Mouse (Mus musculus): ENCODE results near the gene Epb41l1.

Gene Epb41l1

DNA sequence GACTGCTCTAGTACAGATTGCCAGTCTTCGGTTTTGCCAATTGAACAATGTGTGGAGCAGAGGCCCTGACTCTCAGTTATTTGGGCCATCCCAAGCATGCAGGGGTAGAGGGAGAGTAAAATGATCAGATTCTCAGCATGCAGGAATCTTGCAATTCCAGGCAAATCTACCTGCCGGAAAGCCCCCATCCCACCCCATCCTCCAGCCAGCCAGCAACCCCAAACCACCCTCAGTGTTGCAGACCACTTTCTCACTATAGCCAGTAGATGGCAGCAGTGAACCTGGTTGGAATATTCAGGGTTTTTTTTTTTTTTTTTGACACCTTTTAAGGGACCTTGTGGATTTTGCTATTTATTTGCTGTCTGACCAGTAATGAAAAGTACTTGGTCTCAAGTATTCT, 109.0 kb downstream of the Epb41l1 start:
- peak; percentile 38 for DNase-seq (ENCODE audit: low read depth, low spot score)

DNA sequence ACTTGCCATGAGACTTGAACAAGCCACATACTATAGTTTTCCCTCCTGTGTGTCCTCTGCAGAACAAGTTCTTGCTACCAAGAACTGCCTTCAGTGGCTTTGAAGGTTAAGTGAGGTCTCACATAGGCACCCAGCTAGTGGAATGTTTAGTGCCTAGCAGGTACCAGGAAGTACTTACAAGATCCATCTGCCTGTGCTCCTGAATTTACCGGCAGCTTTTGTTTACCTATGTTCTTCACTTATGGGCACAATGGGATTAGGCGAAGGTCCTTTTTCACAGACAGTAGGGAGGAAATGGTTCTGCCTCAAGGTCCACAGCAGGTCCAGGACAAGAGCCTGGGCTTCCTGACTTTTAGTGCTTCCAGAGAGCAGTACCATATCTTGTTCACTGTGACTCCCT, 112.5 kb downstream of the Epb41l1 start:
- DNase-seq (ENCODE audit: low read depth, low spot score): peak; percentile 46

GRCm38 (mm10) chr2:156538817-156539555, 118.3 kb downstream of the Epb41l1 start:
- DNase-seq (ENCODE audit: low read depth, low spot score): no peak

DNA sequence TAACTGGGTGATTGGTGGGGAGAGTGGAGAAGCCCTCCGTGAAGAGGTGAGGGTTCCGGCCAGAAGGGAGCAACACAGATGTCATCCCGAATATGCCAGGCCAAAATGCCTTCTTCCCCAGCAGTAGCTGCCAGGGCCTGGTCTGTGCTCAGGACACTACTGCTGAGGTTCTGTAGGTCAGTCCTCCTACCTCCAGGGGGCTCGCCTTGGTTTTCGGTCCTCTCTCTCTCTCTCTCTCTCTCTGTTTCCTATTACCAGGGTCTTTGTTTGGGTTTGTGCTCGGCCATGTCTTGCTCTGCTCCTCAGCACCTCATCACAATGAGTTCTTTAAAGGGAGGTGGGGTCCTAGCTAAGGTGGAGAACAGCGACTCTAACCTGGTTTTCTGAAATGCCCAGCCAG, 120.3 kb downstream of the Epb41l1 start:
- peak; percentile 63 for DNase-seq (ENCODE audit: low read depth, low spot score)

DNA sequence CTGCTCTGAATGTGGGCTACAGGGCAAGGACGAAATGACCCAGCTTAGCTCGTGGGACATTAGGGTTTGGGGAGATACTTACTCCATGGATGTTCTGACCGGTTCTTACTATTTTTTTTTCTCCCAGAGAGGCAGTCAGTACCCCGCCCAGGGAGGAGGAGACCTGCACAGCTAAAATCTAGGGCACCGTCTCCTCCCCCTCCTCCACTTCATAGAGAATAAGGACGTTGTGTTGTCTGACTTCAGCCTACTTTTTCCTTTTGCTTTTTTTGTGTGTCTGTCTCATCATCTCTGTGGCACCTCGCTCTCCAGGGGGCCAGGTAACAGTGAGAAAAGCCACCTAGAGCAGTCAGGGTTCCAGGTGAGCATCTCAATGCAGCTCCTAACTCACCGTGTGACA, 121.7 kb downstream of the Epb41l1 start:
- no peak for DNase-seq (ENCODE audit: low read depth, low spot score)

DNA sequence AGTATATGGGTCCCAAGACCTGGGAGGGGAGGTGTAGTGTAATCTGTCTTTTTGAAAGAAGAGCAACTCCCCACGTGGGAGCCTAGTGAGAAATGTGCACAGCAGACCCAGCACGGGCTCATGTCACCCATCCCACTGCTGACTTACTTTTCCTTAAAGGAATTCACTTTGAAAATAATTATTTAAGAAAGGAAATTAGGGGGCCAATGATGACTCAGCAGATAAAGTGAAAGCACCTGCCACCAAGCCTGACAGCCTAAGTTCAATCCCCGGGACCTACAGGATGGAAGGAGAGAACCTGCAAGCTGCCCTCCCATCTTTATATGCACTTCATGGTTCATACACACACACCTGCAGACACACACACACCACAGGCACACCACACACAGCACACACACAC, 123.1 kb downstream of the Epb41l1 start:
- DNase-seq (ENCODE audit: low read depth, low spot score): no peak

GRCm38 (mm10) chr2:156547123-156547891, 126.6 kb downstream of the Epb41l1 start, which contains the start of gene Aar2:
Aar2 (plus strand) TSS chr2:156547584.
- DNase-seq (ENCODE audit: low read depth, low spot score): peak; percentile 83

GRCm38 (mm10) chr2:156552421-156552820, 131.7 kb downstream of the Epb41l1 start:
- DNase-seq (ENCODE audit: low read depth, low spot score): no peak

GRCm38 (mm10) chr2:156561808-156562207, 141.1 kb downstream of the Epb41l1 start:
- no peak for DNase-seq (ENCODE audit: low read depth, low spot score)

DNA sequence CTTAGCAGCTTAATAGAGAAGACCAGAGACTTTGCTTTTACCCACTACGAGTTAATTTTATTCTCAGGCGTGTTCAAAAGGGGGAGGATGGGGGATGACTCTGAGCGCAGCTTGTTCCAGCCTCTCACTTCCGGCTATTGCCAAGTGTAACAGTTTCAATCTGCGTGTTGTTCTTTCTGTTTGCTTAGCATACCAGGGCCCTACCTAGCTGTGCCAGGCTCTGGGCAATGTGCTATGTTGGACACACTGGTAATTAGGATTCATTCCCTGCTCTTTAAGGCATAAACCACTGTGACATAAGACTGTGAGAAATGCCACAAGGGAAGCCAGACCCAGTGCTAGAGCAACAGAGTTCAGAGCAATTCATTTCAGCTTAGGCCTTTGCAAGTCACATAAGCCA, 142.8 kb downstream of the Epb41l1 start:
- DNase-seq (ENCODE audit: low read depth, low spot score): no peak

- DNase-seq (ENCODE audit: low read depth, low spot score): no peak
Observed at GRCm38 (mm10) chr2:156566512-156566911, 145.8 kb downstream of the Epb41l1 start.

GRCm38 (mm10) chr2:156568647-156569046, 147.9 kb downstream of the Epb41l1 start:
- DNase-seq (ENCODE audit: low read depth, low spot score): no peak

DNA sequence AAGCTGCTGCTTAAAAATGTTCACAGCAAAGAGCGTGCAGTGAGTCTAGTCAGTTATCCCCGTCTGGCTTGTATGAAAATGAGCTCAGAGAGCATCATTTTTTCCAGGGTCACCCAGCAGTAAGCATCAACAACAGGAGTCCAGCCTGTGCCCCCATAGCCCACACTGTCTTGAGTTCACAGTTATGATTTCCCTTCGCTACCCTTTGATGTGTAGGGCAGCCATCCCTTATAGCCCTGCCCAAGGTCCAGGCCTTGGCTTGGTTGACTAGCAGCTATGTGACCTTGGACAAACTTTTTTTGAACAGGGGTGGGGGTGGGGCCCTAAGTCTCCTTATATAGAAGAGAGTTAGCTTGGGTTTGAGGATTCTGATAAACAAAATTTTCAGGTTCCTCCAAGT, 148.6 kb downstream of the Epb41l1 start:
- DNase-seq (ENCODE audit: low read depth, low spot score): no peak

- no peak for DNase-seq (ENCODE audit: low read depth, low spot score)
Observed at GRCm38 (mm10) chr2:156571521-156571920, 150.8 kb downstream of the Epb41l1 start.

DNA sequence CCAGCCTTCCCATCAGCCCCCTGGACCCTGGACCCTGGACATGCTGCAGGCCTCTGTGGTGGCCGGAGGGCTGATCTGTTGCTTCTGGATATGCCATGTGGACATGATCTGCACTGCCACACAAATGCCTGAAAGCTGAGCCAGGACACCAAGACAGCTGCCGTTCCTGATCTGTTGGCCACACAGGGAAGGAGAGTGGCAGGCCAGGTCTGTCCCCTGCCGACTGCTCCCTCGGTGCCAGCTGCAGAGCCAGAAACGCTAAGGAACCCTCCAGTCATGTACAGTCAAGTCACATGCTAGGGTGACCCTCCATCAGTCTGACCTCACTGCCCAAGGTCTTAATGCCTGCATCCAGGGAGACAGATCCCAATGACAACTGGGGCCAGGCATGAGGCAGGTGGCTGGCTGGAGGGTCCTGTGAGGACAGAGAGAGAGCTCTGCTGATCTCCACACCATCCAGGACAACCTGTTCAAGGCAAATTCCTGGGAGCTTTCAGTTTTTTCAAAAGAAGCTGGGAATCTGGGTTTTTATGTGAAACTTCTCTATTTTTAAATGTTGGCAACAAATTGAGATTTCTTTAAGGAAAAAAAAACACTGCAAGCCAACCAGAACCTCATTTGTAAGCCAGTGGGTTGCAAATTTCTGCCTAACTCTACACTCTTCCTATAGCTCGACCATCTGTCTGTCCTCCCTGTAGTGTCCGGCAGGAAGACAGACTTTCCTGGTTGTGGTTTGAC, 156.3 kb downstream of the Epb41l1 start:
- no peak for DNase-seq (ENCODE audit: low read depth, low spot score)

DNA sequence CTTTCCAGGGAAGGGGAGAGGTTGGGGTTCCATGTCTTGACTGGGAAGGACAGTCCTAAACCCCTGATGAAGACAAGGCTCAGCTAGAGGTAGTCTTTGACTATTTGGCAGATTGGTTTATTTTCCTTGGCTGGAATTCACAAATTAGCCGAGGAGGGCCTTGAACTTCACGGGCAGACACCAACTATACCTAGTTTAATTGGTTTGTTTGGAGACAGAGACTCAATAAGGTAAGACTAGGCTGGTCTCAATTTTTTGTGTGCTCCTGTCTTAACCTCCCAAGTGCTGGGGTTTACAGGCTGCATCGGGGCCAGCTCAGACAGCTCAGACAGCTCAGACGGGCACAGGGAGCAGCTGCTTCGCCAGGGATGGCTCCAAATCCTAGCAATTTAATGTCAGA, 159.8 kb downstream of the Epb41l1 start:
- DNase-seq (ENCODE audit: low read depth, low spot score): no peak

DNA sequence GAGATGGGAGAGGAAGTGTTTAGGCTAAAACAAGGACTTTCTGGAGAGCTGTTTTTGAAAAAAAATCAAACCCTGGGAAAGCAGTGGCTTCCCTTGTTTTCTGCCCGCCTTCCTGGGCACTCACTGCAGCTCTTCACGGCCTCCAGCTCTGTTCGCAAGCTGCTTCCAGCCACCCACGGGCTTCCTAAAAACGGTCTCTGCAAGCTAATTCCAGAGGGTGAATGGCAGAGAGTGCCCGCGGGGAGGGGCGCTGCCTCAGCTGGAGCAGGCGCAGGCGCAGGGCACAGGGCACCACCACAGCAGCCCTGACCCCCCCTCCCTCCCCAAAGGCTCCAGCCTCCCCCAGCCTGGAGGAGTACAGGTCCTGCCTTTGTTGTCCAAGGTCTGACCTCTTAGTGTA, 160.5 kb downstream of the Epb41l1 start:
- DNase-seq (ENCODE audit: low read depth, low spot score): no peak

DNA sequence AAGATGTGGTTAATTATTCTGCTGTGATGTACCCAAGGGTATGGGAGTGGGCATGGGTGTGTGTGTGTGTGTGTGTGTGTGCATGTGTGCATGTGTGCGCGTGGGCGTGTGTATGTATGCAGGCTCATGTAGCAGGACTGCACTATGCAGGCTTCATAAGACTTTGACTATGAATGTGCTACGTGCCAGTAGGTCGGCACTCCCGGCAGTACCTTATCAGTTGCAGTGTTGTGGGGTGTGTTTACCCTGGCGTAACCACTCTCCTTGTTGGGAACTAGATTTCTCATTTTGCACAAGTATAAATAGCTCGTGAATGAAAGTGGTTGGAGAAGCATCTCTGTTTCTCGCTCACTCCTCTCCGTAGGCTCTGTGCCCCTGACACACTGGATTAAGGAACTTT, 162.2 kb downstream of the Epb41l1 start:
- no peak for DNase-seq (ENCODE audit: low read depth, low spot score)

- peak; percentile 44 for DNase-seq (ENCODE audit: low read depth, low spot score)
Observed at GRCm38 (mm10) chr2:156584154-156584796, 163.6 kb downstream of the Epb41l1 start.

DNA sequence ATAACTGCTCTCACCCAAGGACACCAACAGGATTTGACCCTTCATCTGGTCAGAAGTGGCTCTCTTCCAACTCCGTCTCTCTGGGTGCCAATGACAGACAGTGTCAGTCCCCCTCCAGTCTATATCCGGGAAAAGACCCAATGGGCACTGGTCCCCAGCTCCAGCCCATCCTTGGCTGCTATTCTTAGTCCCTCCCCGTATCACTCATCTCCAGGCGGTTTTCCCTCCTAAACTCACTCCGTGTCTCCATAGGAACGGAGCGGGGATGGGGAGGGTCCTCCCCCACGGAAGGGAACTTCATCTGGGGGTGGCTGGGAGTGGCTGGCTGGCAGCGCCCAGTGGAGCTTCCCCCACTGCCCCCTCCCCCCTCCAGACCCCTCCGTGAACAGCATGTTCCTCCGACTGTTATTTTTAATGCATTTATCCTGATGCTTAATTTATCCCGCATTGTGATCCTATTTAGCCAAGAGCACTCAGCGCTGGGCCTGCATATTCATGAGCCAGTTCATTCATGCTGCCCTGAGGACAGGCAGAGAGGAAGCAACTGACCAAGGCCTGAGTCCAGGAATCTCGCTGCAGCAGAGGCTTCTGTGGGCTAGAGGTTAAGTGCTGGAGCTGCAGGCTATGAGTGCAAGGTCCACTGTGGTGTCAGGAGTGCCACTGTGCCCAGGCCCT, 164.2 kb downstream of the Epb41l1 start:
- DNase-seq (ENCODE audit: low read depth, low spot score): no peak

DNA sequence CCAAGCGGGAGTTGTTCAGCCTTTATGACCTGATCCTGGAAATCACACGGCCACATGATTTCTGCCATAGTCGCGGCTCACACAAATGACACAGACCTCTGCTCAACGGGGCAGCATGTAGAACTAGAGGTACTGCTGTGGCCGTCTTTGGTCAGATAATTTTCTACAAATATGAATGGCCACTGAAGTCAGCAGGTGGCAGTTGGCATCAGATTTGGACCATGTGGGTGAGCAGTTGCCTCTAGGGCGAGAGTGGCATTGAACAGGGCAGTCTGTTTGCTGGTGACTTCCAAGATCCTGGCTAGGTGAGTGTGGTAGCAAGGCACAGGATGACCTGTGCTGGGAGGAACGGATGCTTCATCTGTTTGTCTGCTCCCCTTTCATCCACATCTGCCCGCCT, 168.8 kb downstream of the Epb41l1 start:
- no peak for DNase-seq (ENCODE audit: low read depth, low spot score)

Data from ES-CJ7 (cell line).